Mouse (Mus musculus): ENCODE results near the gene Cdh15. TPM values are rescaled to one million over a fixed set of nuclear protein-coding genes. Genes with fewer than 3 reads are reported as not detected.

The Cdh15 gene
- polyA plus RNA-seq (2015; fragmentation: Illumina TruSeq; extraction: RNeasy Lipid Tissue Mini Kit (QIAGEN cat#74804); ENCODE audit: low read depth, low replicate concordance): 1.3 TPM

GRCm38 (mm10) chr8:122847829-122848561 lies at the start of gene Cdh15:
Gene Cdh15, plus strand, starts transcription at chr8:122847966.

Other genes starting within 250 kb of the Cdh15 start
- 4.9 TPM for gene Galns, start 236.5 kb upstream of the Cdh15 start, polyA plus RNA-seq (2015; fragmentation: Illumina TruSeq; extraction: RNeasy Lipid Tissue Mini Kit (QIAGEN cat#74804); ENCODE audit: low read depth, low replicate concordance)
- 100 TPM for gene Trappc2l, start 236.3 kb upstream of the Cdh15 start, polyA plus RNA-seq (2015; fragmentation: Illumina TruSeq; extraction: RNeasy Lipid Tissue Mini Kit (QIAGEN cat#74804); ENCODE audit: low read depth, low replicate concordance)
- not detected for gene Pabpn1l, start 225.2 kb upstream of the Cdh15 start, polyA plus RNA-seq (2015; fragmentation: Illumina TruSeq; extraction: RNeasy Lipid Tissue Mini Kit (QIAGEN cat#74804); ENCODE audit: low read depth, low replicate concordance)
- 15.0 TPM for gene Cbfa2t3, start 148.9 kb upstream of the Cdh15 start, polyA plus RNA-seq (2015; fragmentation: Illumina TruSeq; extraction: RNeasy Lipid Tissue Mini Kit (QIAGEN cat#74804); ENCODE audit: low read depth, low replicate concordance)
- 17.5 TPM for gene Acsf3, start 72.5 kb upstream of the Cdh15 start, polyA plus RNA-seq (2015; fragmentation: Illumina TruSeq; extraction: RNeasy Lipid Tissue Mini Kit (QIAGEN cat#74804); ENCODE audit: low read depth, low replicate concordance)
- gene Ankrd11, start 194.3 kb downstream of the Cdh15 start, polyA plus RNA-seq (2015; fragmentation: Illumina TruSeq; extraction: RNeasy Lipid Tissue Mini Kit (QIAGEN cat#74804); ENCODE audit: low read depth, low replicate concordance): 87.1 TPM
- 54.6 TPM for gene Spg7, start 215.0 kb downstream of the Cdh15 start, polyA plus RNA-seq (2015; fragmentation: Illumina TruSeq; extraction: RNeasy Lipid Tissue Mini Kit (QIAGEN cat#74804); ENCODE audit: low read depth, low replicate concordance)